Mouse (Mus musculus): ENCODE data around the gene Gm21904. TPM values are rescaled to one million over a fixed set of nuclear protein-coding genes. Genes with fewer than 3 reads are reported as not detected.
"Not testable (repeated sequence)": the region's sequence is repeated elsewhere in the genome, so short reads cannot be mapped to it uniquely, and the experiment has no call there.

The Gm21904 gene
- total RNA-seq (2021), result not detected
- long read RNA-seq, experiment 1, result 0 reads
- long read RNA-seq, experiment 2, result 0 reads

DNA sequence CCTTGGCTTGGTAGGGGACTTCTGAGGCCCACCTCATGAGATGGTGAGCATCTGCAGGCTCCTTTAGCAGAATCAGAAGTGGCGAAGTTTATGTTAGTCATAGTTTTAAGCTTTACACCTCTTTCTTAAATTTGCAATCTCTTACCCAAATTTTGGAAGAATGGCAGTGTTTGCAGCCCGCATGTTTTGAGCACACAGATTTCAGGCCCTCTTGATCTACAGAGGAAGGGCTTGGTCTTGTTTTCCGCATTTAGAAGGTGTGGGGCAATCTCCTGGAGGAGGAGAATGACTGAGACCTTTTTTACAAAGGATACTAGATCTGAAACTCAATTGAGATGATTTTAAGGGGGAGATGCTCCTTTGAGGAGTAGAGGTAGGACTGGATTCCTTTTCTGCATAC is at the start of gene Gm21904:
Gm21904 (minus strand) TSS at position 101 of the 400 bp plus-strand sequence.
- not testable (repeated sequence) for H3K4me3 ChIP-seq

DNA sequence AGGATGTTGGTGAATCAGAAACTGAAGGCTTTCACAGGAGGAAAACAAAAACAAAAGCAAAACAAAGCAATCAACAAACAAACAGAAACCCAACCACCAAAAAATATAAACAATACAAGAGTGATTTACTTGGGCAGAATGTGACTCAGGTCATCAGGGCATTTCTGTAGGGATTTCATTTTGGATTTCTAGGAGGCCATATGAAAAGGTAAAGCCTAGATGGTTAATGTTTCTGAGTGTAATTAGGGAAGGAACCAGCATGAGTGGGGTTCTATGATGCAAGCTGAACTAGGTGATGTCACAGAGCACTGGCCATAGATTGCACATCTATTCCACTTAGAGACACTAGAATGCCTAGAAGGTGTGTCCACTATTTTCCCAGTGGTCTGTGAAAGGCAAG is 28.4 kb upstream of the Gm21904 start, which contains the start of the genes Gm20772 and Gm20831:
Gm20772 (plus strand) TSS at position 301 of the 400 bp plus-strand sequence.
Gm20831 (plus strand) TSS at position 301 of the 400 bp plus-strand sequence.
- H3K4me3 ChIP-seq; H3K27ac ChIP-seq; intact Hi-C loops (cut with DNase I); DNase-seq: not testable (repeated sequence)

More for the DNA sequence above, at the start of gene Gm21904:
- DNase-seq; intact Hi-C loops (cut with DNase I); H3K27ac ChIP-seq: not testable (repeated sequence)

Other genes with a start within 250 kb of the Gm21904 start
- gene Gm20772, start 28.5 kb upstream of the Gm21904 start, total RNA-seq (2021), result not detected
- not detected for gene Gm20831, start 28.5 kb upstream of the Gm21904 start, total RNA-seq (2021)
- gene Srsy, start 91.1 kb upstream of the Gm21904 start, total RNA-seq (2021), result not detected
- not detected for gene Gm21764, start 215.5 kb upstream of the Gm21904 start, total RNA-seq (2021)
- gene Ssty1, start 242.8 kb upstream of the Gm21904 start, total RNA-seq (2021), result not detected

Data from gastrocnemius, adult 2 months (tissue).